Comparison of ENCODE assay signal across 15 mouse cellular contexts in genomic region chr6:15285213-15285612, GRCm38 (mm10).
DNase-seq lines count a peak whose midpoint lies in the region; ATAC-seq and TF ChIP-seq lines count a peak whose summit lies in the region.
"Had no signal": no experiment of that assay in that cellular context is flagged by ENCODE, and none has a peak within 500 bp of the region (broad histone marks: within the 10 kb centered on the region; RNA-seq: fewer than 3 reads in every experiment).

No protein-coding gene starts in this region.

- H3K9me3 ChIP-seq in forebrain, embryonic 15.5 days = no peaks in the 10 kb centered on the region
- H3K9me3 ChIP-seq in midbrain, embryonic 16.5 days (replicated peaks; ENCODE audit: control insufficient read depth, low read length, poor library complexity, severe bottlenecking) = no peaks in the 10 kb centered on the region
- H3K9me3 ChIP-seq in limb, embryonic 10.5 days (replicated peaks) = no peaks in the 10 kb centered on the region

- H3K36me3 ChIP-seq in liver, adult 2 months (ENCODE audit: control insufficient read depth, insufficient read depth, low read length) = no peaks in the 10 kb centered on the region
- H3K36me3 ChIP-seq in forebrain, embryonic 15.5 days = no peaks in the 10 kb centered on the region
- H3K36me3 ChIP-seq in midbrain, embryonic 16.5 days (ENCODE audit: control insufficient read depth, insufficient read depth, low read length) = no peaks in the 10 kb centered on the region
- H3K36me3 ChIP-seq in limb, embryonic 10.5 days = no peaks in the 10 kb centered on the region

- peak; percentile 81 for ATAC-seq in forebrain, embryonic 15.5 days (replicated peaks)
- ATAC-seq in midbrain, embryonic 16.5 days = peak; percentile 71; the same call in 1 of the 2 replicates

- 17% methylated on average over 3 of the region's 3 CpGs for WGBS in liver, adult 2 months
- WGBS in forebrain, embryonic 15.5 days = 18% methylated on average over 3 of the region's 3 CpGs
- WGBS in midbrain, embryonic 16.5 days = 33% methylated on average over 3 of the region's 3 CpGs
- WGBS in limb, embryonic 10.5 days = 64% methylated on average over 3 of the region's 3 CpGs

- no peak for TF ChIP-seq CTCF in liver, adult 2 months (IDR thresholded peaks at IDR 0.05; ENCODE audit: low read depth, low read length)

- no peak for TF ChIP-seq POLR2A in liver, adult 2 months (IDR thresholded peaks at IDR 0.05; ENCODE audit: extremely low read depth, insufficient read depth, low read length)

- peaks cover 3% of the 10 kb centered on the region; the same call in 1 of the 2 replicates for H3K4me1 ChIP-seq in liver, adult 2 months (ENCODE audit: control insufficient read depth, insufficient read depth, low read length)
- peaks cover 13% of the 10 kb centered on the region for H3K4me1 ChIP-seq in forebrain, embryonic 15.5 days
- H3K4me1 ChIP-seq in midbrain, embryonic 16.5 days (ENCODE audit: control insufficient read depth, insufficient read depth, low read length) = peaks cover 4% of the 10 kb centered on the region
- H3K4me1 ChIP-seq in limb, embryonic 10.5 days = peaks cover 10% of the 10 kb centered on the region; the same call in 1 of the 2 replicates

- peak; percentile 43 for DNase-seq in embryo, embryonic 10 days (ENCODE audit: low spot score)
- no peak for DNase-seq in embryo, embryonic 9.5 days (ENCODE audit: extremely low spot score)
- DNase-seq in liver, adult 2 months (ENCODE audit: extremely low read depth, low read depth, low spot score) = peak; percentile 73
- no peak for DNase-seq in liver
- DNase-seq in limb, embryonic 10.5 days (ENCODE audit: low spot score) = no peak
- DNase-seq in spleen, postnatal 36 days (ENCODE audit: low spot score in 2 of 2) = no peak
- DNase-seq: cerebellum, adult 9-10 months; gastrocnemius, postnatal 36 days; heart, postnatal 4 days; thymus, postnatal 36 days had no signal

- no peak overlapping the region for H3K4me3 ChIP-seq in liver, adult 2 months (ENCODE audit: insufficient read depth, low read depth, low read length)
- H3K4me3 ChIP-seq in forebrain, embryonic 15.5 days = no peak overlapping the region
- H3K4me3 ChIP-seq in midbrain, embryonic 16.5 days (ENCODE audit: low read depth, low read length) = no peak overlapping the region
- H3K4me3 ChIP-seq in limb, embryonic 10.5 days = no peak overlapping the region
- H3K4me3 ChIP-seq: left cerebral cortex, adult 2 months had no signal

- H3K9ac ChIP-seq in liver, adult 2 months (ENCODE audit: low read depth, low read length) = no peak overlapping the region
- H3K9ac ChIP-seq in forebrain, embryonic 15.5 days (replicated peaks) = no peak overlapping the region
- H3K9ac ChIP-seq in midbrain, embryonic 16.5 days (ENCODE audit: low read depth, low read length) = no peak overlapping the region

- no peaks in the 10 kb centered on the region for H3K79me2 ChIP-seq in liver, adult 2 months (ENCODE audit: control insufficient read depth, insufficient read depth, low read length)

- H3K27me3 ChIP-seq in liver, adult 2 months (ENCODE audit: control insufficient read depth, insufficient read depth, low read length) = no peaks in the 10 kb centered on the region
- no peaks in the 10 kb centered on the region for H3K27me3 ChIP-seq in forebrain, embryonic 15.5 days
- no peaks in the 10 kb centered on the region for H3K27me3 ChIP-seq in midbrain, embryonic 16.5 days (ENCODE audit: control insufficient read depth, insufficient read depth, low read depth, low read length)
- H3K27me3 ChIP-seq in limb, embryonic 10.5 days (ENCODE audit: low read depth, poor library complexity, severe bottlenecking) = no peaks in the 10 kb centered on the region

- H3K4me2 ChIP-seq in forebrain, embryonic 15.5 days (replicated peaks) = no peak overlapping the region
- no peak overlapping the region for H3K4me2 ChIP-seq in midbrain, embryonic 16.5 days (ENCODE audit: low read length)
- H3K4me2 ChIP-seq: liver, embryonic 11.5 days had no signal

- no peak overlapping the region for H3K27ac ChIP-seq in liver, adult 2 months (replicated peaks; ENCODE audit: insufficient read depth, low read depth, low read length)
- no peak overlapping the region for H3K27ac ChIP-seq in forebrain, embryonic 15.5 days (replicated peaks)
- no peak overlapping the region for H3K27ac ChIP-seq in midbrain, embryonic 16.5 days (ENCODE audit: low read length)
- H3K27ac ChIP-seq in limb, embryonic 10.5 days = no peak overlapping the region
- H3K27ac ChIP-seq: kidney, postnatal 0 days; left cerebral cortex, adult 2 months had no signal

Comparison
In these comparisons a context has a peak if more than half of its experiments do, and no peak if none do; other contexts are left out.
1. DNase-seq: peak in embryo, embryonic 10 days (single experiment) and liver, adult 2 months (single experiment); none in embryo, embryonic 9.5 days (single experiment), liver (single experiment), limb, embryonic 10.5 days (single experiment) and spleen, postnatal 36 days (0 of 2).